Mouse (Mus musculus) T-helper 1 cell (primary cell): Measurements from ENCODE around the gene Rtbdn.

Experiments
- in situ Hi-C: fragments of 300-600 bp; cut with MboI, MseI; formaldehyde crosslinking; loops from one replicate; pipeline ENCODE4 v1.15.1; 2025; ENCODE audit warnings: high pct_unique_total_duplicates

Gene Rtbdn

DNA sequence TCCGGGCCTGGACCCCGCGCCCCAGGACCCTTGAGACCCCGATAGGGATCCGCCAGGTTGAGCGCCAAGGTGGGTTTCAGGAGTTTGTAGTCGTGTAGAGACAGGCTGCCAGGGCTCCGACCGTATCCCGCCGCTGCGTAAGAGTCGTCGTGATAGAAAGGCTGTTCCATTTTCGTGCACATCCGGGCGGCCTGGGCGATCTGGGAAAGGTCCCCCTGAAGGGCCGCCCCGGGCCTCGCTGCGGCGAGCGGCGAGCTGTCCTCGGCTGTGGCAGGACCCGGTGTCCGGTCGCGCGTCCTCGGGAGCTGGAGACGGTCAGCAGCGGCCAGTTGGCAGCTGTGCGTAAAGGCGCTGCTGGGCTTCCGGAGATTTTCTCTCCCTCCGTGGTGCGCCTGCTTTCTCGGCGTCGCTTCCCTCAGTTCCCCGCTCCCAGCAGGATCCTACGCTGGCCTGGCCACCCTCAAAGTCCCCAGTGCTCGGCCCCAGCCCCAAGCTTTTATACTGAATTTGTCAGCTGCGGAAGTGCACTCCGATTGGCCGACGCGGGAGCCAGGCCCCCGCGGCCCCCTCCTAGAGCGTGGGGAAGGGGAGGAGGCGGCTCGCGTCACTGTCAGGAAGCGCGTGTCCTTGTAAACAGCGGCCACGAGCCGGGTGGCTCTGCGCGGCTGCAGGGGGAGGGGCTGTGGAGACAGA, 31.6 kb downstream of the Rtbdn start, which contains the start of gene Junb:
Gene Junb (minus strand): TSS at position 471 of the 693 bp plus-strand sequence.
- in situ Hi-C loops, result loop anchor here (5.0 kb wide), 1 partner anchor 49 kb away; the partner anchor contains the start of genes Asna1 and Trir

DNA sequence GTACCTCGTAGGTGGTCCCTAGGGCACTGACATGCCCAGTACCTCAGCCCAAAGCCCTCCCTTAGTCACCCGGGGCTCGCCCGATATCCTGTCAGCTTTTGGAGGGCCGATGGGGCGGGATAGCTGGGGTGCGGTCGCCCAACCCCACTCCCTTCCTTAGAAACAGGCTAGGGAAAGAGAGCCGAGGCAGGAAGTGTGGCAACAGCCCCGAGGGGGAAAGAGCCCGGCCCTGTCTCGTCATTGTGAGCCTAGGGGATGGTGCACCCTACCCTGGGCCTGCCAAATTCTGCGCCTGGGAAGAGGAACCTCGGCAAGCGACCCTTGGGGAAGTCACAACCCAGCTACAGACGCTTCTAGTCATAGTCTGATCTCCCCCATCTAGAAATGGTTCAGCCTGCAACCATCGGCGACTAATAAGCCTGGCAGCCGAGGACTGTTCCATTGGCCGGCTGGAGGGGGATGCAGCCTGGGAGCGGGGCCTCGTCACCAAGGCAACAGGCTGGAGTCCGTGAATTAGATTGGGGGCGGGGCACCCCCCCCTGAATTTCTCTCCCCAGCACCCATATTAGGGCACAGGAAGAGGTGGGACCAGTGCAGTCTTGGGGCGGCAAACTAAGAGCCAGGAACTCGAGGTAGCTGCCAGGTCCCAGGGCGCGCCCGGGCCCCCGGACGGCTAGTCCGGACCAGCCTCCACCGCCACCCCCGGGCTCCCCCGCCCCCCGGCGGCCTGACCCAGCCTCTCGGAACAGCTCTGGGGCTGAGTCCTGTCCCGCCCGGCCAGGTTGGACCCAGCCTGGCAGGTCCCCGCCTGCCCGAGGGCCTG, 33.0 kb downstream of the Rtbdn start:
- in situ Hi-C loops, result loop anchor here (5.0 kb wide), 1 partner anchor 47 kb away; the partner anchor contains the start of genes Asna1 and Trir

- in situ Hi-C loops, result no loop called here
Measured at GRCm38 (mm10) chr8:84980622-84981358, 34.0 kb downstream of the Rtbdn start.

GRCm38 (mm10) chr8:84981644-84982498, 35.1 kb downstream of the Rtbdn start:
- in situ Hi-C loops, result no loop called here

DNA sequence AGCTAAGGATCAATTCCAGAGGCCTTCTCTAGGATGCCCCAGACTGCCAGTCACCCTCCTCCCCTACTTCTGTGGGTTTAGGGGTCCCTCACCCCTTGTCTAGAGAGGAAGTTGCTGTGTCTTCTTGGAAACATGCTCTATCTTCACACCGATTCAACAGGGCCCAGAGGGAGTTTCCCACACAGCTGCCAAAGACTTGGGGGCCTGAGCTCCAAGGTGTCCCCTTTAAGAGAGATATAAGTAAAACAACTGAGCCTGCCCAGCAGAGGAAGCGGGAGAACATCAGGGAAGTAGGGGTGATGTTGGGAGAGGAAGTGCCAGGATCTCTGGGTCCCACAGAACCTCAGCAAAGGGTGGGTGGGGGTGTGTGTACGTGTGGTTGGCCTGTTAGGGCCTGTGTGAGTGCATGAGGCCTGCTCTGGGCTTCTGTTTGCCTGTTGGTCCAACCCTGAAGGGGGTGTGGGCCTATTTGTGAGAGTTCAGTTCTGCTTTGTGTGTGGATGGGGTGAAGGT, 35.8 kb downstream of the Rtbdn start:
- in situ Hi-C loops, result no loop called here

DNA sequence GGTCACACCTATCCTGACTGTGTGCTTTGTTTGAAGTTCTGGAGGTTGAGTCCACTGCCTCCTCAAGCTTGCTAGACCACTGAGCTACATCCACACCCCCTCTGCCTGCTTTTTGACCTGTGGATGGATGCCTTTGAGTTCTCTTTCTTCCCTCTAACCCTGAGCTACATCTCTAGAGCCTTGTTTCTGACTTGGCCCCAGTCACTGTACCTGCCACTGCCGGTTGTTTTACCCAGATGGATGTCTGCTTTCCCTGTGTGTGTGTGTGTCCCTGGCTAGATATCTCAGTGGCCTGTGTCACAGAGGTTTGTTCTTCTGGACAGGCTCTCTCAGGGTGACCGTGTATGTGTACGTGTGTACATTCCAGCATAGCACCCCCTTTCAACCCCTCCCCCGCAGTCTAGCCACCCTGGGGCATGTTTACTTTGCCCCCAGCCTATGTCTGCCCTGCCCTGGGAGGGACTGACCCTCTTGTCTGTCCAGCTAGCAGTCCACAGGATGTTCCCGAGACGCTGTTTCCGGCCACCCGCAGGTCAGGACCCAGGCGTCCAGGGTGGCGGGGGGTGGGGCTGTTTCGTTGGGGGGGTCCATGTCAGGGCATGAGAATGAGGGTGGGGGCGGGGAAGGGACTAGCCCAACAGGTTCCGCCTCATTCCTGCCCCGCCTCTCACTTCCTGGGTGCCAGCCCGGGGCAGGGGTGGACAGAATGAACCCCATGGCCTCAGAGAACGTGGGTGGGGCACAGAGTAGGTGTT, 37.7 kb downstream of the Rtbdn start:
- in situ Hi-C loops, result no loop called here

- in situ Hi-C loops, result no loop called here
Measured at GRCm38 (mm10) chr8:84985049-84985683, 38.4 kb downstream of the Rtbdn start.

DNA sequence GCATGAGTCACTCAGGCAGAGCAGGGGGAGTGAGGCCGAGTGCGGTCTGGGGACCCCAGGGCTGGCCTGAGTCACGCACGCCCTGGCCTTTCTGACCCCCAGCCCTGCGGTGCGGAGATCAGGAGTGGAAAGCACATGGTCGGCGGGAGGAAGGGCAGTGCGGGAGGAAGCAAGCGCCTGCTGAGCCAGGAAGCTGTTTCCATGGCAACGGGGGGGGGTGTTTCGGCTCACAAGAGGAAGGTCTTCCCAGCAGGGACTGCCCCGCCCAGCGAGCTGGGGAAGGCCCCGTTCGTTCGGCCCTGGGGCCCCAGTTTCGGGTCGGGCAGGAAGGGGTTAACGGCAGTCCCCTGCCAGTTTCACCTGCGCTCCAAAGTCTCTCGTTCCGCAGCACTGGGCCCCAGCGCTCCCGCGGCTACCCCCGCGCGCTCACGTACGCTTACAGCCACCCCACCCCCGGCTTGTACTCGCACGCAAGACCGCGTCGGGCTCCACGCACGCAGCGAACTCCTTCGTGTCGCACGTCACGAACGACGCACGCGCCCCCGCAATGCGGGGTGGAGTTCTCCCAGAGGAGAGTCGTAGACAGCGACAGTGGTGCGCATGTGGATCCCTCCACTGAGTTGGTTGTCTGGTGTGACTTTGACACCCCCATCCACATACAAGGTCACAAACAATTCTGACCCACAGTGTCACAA, 39.0 kb downstream of the Rtbdn start:
- in situ Hi-C loops, result no loop called here

DNA sequence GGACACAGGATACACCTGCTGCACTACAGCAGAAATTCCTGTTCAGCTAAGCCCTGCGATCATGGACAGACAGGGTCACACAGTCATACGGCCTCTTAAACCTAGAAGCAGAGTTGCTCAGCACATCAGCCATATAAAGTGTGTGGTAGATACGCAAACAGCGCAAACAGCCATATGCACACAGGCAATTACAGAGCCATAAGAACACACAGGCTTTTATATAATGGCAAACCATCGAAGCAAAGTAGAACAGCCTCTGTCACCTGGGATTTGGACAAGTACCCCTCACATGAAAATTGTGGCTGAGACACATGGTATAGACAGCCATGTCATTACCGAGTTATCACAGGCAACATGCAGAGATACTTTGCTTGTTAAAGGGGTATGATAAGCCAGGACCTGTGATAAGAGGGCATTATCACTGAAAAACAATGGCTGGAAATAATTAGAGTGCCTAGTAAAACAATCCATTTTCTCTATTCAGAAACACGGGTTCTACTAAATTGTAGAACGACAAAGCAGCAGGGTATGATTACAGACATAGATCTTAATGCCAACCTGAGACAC, 39.7 kb downstream of the Rtbdn start:
- in situ Hi-C loops, result no loop called here

DNA sequence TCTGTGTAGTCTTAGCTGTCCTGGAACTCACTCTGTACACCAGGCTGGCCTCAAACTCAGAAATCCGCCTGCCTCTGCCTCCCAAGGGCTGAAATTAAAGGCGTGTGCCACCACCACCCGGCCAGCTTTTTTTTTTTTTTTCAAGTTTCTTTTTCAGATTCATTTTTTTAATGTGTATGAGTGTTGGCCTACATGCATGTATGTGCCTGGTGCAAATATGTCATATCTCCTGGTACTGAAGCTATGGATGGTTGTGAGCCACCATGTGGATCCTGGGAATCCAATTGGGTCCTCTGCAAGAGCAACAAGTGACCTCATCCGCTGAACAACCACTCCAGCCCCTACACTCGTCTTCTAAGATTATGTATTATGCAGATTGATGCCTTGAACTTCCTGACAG, 40.6 kb downstream of the Rtbdn start:
- in situ Hi-C loops, result no loop called here

GRCm38 (mm10) chr8:84987903-84988302, 41.1 kb downstream of the Rtbdn start:
- in situ Hi-C loops, result no loop called here

GRCm38 (mm10) chr8:84989311-84989731, 42.5 kb downstream of the Rtbdn start:
- in situ Hi-C loops, result no loop called here

DNA sequence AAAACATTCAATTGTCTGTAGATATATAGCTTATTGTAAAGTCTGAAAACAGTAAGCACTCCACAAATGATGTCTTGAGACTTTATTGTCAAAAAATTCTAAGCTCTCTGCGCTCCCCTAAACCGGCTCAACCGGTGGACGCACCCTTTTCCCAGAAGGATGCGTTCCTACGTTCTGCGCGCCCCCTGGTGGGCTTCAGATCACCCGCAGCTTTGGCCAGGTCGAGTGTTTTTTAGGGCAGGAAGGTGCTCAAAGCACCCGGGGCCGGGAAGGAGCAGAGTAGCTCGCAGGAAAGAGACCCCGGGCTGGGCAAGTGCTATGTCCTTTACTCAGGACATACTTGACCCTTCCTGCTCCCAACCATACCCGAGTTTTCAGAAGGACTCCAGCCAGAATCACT, 43.0 kb downstream of the Rtbdn start:
- in situ Hi-C loops, result no loop called here

GRCm38 (mm10) chr8:84990349-84990748, 43.6 kb downstream of the Rtbdn start, which contains the start of gene Hook2:
Gene Hook2, plus strand, starts transcription at chr8:84990603.
- in situ Hi-C loops, result no loop called here

DNA sequence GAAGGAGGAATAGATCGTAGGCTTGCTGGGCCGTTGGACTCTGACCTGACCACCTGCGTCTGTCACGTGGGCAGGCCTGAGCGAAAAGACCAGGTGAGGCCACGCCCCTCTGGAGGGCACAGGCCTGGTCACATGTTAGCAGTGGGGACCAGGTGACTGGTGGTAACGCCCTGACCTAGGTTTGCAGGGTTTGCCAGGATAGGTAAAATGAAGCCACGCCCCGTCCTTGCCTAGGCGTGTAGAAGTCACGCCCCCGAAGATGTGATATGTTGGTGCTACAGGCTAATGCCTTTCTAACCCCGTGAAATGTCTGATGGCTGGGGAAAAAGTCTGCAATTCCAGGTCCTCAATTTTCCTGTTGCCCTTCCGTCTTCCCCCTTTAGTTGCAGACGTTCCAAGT, 44.0 kb downstream of the Rtbdn start:
- in situ Hi-C loops, result no loop called here

- in situ Hi-C loops, result no loop called here
Measured at GRCm38 (mm10) chr8:84994375-84994774, 47.6 kb downstream of the Rtbdn start.

DNA sequence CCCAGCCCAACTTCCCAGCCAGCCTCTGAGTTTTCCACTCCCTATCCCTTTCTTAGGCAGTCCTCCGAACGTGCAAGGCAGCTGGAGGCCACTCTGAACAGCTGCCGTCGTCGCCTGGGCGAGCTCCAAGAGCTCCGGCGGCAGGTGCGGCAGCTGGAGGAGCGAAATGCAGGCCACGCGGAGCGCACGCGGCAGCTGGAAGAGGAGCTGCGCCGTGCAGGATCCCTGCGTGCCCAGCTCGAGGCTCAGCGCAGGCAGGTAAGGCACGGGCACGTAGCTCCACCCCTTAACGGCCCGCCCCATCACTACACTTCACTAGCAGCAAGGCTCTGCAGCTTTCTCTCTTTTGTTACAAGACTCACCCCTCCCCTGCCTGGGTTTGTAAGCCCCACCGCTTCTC, 48.9 kb downstream of the Rtbdn start:
- in situ Hi-C loops, result no loop called here

DNA sequence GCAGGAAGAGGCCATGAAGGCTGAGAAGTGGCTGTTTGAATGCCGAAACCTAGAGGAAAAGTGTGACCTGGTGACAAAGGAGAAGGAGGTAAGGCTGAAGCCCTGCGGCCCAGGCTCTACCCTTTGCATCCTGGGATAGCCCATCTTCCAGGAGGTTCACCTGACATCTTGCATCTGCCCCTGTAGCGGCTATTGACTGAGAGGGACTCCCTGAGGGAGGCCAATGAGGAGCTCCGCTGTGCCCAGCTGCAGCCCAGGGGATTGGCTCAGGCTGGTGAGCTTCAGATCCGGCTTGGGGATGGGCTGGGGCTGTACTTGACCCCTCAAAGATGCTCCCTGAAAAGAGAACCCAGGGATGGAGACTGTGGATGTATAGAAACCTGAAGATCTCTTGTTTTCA, 50.2 kb downstream of the Rtbdn start:
- in situ Hi-C loops, result no loop called here
